Mouse (Mus musculus) gastrocnemius, adult 2 months (tissue): Measurements from ENCODE around the gene Pam16. TPM values are rescaled to one million over a fixed set of nuclear protein-coding genes. Genes with fewer than 3 reads are reported as not detected.

ENCODE experiments used
- DNase-seq: peaks from one replicate; pipeline ENCODE4 v3.0.0; 2022
- H3K27ac ChIP-seq: fragments of 200-600 bp; 2 replicates; pipeline ENCODE4 v1.8.1; 2022; ENCODE audit warnings: mild to moderate bottlenecking
- H3K4me3 ChIP-seq: fragments of 200-600 bp; 2 replicates; pipeline ENCODE4 v1.8.1; 2022; ENCODE audit warnings: mild to moderate bottlenecking, moderate library complexity
- CTCF ChIP-seq: fragments of 200-600 bp; IDR thresholded peaks from 2 replicates; pipeline ENCODE4 v1.8.1; 2022; ENCODE audit warnings: antibody characterized with exemption, mild to moderate bottlenecking, moderate library complexity
- intact Hi-C: fragments of 180-260 bp; cut with DNase I; formaldehyde crosslinking; loops from one replicate; pipeline ENCODE4 v1.15.1; 2025
- total RNA-seq, 2 experiments: library from RNA; stranded (reverse); gene quantifications; 2 replicates each; pipeline ENCODE4 v1.2.3; 2021

Gene Pam16
- total RNA-seq, 2 experiments from 2014 or later, result 97.4 to 112 TPM

- intact Hi-C loops, result no loop called here
- peak overlapping the region; percentile 61 for H3K4me3 ChIP-seq
- peak overlapping the region; percentile 80 for H3K27ac ChIP-seq
- TF ChIP-seq CTCF, result no peak
- DNase-seq, result no peak
Measured at GRCm38 (mm10) chr16:4642937-4643336, 18.1 kb upstream of the Pam16 start.

DNA sequence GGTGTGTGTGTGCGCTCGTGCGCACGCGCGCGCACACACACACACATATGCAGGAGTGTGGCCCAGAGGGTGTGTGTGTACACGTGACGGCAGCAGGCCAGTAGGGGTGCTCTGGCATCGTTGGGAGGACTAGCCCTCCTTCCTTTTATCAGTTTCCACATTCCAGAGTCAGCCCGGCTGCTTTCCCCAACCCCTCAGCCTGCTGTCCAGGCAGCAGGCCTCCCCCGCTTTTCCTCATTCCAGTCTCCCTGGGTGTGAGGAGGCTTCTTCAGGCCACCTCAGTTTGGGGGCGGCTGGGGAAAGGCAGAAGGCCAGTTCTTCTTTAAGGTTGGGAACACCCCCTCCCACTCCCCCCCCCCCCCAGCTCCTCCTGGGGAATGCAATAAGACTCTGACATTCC, 17.4 kb upstream of the Pam16 start:
- DNase-seq, result peak; percentile 62
- TF ChIP-seq CTCF, result no peak
- intact Hi-C loops, result no loop called here
- H3K4me3 ChIP-seq, result peak overlapping the region; percentile 61
- peak overlapping the region; percentile 80 for H3K27ac ChIP-seq

- peak overlapping the region; percentile 91 for H3K27ac ChIP-seq
- TF ChIP-seq CTCF, result no peak
- peak overlapping the region; percentile 84 for H3K4me3 ChIP-seq
- no peak for DNase-seq
- intact Hi-C loops, result no loop called here
Measured at GRCm38 (mm10) chr16:4641119-4641838, 16.5 kb upstream of the Pam16 start.

DNA sequence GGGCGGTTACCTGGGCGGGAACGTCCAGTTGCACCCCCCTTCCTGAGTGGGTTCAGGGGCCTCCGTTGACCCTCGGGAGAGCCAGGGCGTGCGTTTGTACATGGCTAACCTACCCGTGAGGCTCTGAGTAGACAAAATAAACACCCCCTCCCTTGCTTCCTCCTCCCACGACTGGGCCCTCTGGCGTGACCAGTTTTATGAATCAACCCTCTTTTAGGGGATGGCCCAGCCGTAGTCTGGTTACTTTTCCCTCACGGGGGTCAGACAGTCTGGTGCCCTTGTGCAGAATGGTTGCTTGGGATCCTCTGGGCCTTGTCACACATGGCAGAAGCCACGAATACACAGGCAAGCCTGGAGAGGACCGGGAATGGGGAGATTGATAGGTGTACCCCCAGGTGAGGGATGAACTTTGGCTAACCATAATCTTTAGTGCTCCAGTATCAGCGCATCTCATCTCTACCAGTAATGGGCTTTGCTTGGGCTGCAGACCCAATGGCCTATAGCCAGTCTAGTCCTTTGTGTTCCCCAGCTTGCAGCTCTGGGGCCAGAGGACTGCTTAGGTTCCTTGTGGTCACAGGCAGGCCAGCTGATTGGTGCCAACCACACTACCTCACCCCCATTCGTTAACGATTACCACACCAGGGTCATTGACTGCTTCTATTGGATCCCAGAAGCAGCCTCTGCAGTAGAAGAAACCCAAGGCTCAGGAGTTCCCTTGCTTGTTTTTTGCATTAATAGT, 15.6 kb upstream of the Pam16 start:
- H3K27ac ChIP-seq, result peak overlapping the region; percentile 91
- intact Hi-C loops, result no loop called here
- no peak for TF ChIP-seq CTCF
- DNase-seq, result no peak
- H3K4me3 ChIP-seq, result peak overlapping the region; percentile 84

DNA sequence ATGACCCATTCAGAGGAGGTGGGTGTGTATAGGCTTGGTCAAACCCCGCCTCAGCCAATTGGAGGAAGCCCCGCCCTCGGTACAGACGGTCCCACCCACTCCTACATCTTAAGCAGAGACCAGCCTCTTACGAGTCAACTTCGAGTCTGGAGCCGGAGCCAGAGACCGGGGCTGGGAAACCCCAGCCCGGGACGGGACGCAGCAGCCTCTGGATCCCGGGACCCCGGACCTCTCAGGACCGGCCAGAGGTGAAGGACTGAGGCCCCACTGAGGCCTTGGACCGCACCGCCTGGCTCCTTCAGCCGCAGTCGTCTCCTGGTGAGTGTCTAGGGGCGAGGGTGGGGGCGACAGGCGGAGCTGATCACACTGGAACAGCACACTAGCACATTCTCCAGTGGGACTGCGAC, 15.0 kb upstream of the Pam16 start, which contains the start of the genes Vasn and Dnaja3:
Gene Vasn (plus strand): TSS at position 111 of the 407 bp plus-strand sequence.
Gene Dnaja3 (plus strand): TSS at position 159 of the 407 bp plus-strand sequence.
- intact Hi-C loops, result no loop called here
- Histone ChIP-seq H3K27ac (peak within 1 kb of the TSS; percentile 91), H3K4me3 (peak within 1 kb of the TSS; percentile 84)
- DNase-seq, result peak; percentile 93
- no peak for TF ChIP-seq CTCF

DNA sequence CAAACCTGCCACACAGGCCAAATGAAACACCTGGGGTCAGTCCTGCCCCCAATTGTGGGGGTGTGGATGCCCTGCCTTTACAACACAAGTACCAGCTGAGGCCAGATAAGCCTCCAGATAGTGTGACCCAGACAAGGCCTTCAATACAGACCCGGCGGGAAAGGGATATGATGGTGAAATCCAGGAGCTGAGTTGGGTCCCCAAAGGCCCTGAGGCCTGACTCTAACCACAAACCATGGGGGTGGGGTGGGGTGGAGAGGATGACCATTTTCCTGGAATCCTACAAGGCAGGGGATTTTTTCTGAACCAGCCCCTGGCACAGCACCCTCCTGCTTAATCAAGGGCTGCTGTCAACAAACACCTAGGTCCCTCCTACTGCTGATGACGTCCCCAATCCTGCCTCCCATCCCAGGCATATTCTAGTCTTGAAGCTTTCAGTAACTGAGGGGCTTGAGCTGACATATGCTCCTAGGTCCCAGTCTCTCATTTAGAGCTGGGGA, 14.2 kb upstream of the Pam16 start:
- intact Hi-C loops, result no loop called here
- no peak for TF ChIP-seq CTCF
- Histone ChIP-seq H3K27ac (no peak overlapping the region), H3K4me3 (no peak overlapping the region)
- no peak for DNase-seq

DNA sequence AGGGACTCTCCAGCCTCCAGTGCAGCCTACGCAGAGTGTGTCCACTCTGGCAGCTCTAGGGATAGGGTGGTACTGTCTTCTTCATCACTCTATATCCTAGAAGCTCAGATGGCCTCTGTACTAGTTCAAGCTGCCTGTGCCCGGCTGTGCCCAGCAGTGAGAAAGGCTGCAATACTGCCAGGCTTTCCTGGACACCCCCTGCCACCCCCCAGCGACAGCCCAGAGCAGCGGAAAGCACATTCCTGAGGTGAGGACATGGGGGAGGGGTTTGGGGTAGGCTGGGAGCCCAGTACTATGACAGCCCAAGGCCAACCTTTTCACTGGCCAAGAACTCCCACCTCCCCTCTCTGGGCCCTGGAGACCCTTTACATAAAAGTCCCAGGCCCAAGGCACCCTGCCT, 11.0 kb upstream of the Pam16 start:
- intact Hi-C loops, result no loop called here
- no peak for DNase-seq
- Histone ChIP-seq H3K4me3 (no peak overlapping the region), H3K27ac (no peak overlapping the region)
- no peak for TF ChIP-seq CTCF

DNA sequence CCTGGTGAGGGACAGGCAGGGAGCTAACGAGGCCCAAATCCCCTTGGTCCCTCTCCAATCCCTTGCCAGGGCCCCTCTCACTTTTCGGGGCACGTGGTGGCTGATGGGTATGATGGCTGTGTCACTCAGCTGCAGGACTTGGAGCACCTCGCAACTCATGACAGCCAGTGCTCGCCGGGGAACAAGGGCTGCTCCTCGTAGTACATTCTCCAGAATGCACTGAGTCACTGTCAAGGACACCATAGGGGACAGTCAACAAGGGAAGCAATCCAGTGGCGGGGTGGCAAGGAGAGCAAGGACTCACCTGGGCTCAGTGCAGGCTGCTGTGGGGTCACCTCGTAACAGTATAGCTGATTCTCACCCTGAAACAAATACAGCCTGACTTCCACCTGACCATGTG, 9.9 kb upstream of the Pam16 start:
- Histone ChIP-seq H3K27ac (no peak overlapping the region), H3K4me3 (no peak overlapping the region)
- TF ChIP-seq CTCF, result no peak
- no peak for DNase-seq
- intact Hi-C loops, result loop anchor here (5.0 kb wide), 1 partner anchor 158 kb away; the partner anchor contains the start of gene Cdip1

- DNase-seq, result no peak
- H3K27ac ChIP-seq, result no peak overlapping the region
- intact Hi-C loops, result loop anchor here (5.0 kb wide), 1 partner anchor 159 kb away; the partner anchor contains the start of gene Cdip1
- TF ChIP-seq CTCF, result no peak
- H3K4me3 ChIP-seq, result no peak overlapping the region
Measured at GRCm38 (mm10) chr16:4633661-4634060, 8.9 kb upstream of the Pam16 start.

DNA sequence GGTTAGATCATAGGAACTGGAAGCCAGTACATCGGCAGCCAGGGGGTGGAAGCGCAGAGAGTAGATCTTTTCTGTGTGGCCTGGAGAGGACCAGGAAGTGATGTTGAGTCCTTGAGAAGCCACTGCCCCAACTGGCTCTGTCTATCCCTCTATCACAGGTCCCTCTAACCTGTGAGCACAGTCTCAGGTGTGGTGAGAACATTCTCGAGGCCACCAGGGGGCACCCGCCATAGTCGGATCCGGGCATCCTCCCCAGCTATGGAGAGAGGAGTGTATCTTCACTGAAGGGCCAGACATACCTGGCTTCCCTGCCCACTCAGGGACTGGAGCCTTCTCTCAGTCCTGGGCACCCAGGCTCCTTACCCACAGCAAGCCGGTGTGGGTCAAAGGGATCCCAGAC, 7.3 kb upstream of the Pam16 start:
- TF ChIP-seq CTCF, result peak; percentile 44
- intact Hi-C loops, result loop anchor here (5.0 kb wide), 1 partner anchor 160 kb away; the partner anchor contains the start of gene Cdip1
- no peak overlapping the region for H3K27ac ChIP-seq
- no peak overlapping the region for H3K4me3 ChIP-seq
- DNase-seq, result no peak

GRCm38 (mm10) chr16:4629950-4630349, 5.2 kb upstream of the Pam16 start:
- DNase-seq, result peak; percentile 90
- Histone ChIP-seq H3K4me3 (no peak overlapping the region), H3K27ac (no peak overlapping the region)
- TF ChIP-seq CTCF, result no peak; the same call in 1 of the 2 replicates
- intact Hi-C loops, result loop anchor here (1.0 to 5.0 kb wide), 2 partner anchors 37 to 162 kb away; partner anchors contain the start of gene Cdip1

- no peak for DNase-seq
- no peak for TF ChIP-seq CTCF
- no peak overlapping the region for H3K27ac ChIP-seq
- H3K4me3 ChIP-seq, result no peak overlapping the region
- intact Hi-C loops, result no loop called here
Measured at GRCm38 (mm10) chr16:4628898-4629419, 4.2 kb upstream of the Pam16 start.

DNA sequence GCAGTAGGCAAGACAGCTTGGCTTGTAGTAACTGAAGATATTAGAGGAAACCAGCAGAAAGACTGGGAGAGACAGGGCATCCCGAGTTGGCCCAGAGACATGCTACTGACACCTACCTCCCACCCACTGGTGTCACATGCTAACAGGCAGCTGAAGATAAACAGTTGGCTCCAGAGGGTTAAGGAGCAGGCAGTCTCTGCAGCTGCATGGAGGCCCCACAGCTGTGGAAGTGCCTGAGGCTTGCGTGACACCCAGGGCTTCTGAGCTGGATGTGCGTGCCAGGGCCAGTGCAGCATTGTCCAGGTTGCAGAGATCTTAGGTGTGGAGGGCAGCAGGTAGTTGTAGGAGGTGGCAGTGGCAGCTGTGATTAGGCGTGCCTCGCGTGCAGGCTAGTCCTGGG, 2.3 kb upstream of the Pam16 start:
- no peak overlapping the region for H3K27ac ChIP-seq
- TF ChIP-seq CTCF, result no peak
- no peak for DNase-seq
- intact Hi-C loops, result no loop called here
- no peak overlapping the region for H3K4me3 ChIP-seq
